ENCODE assay signal across 20 mouse cellular contexts in genomic region chr14:13358037-13358436, GRCm38 (mm10).
DNase-seq lines count a peak whose midpoint lies in the region.
"Had no signal": no experiment of that assay in that cellular context is flagged by ENCODE, and none has a peak within 500 bp of the region (broad histone marks: within the 10 kb centered on the region; RNA-seq: fewer than 3 reads in every experiment).

No protein-coding gene starts in this region.

- DNase-seq in 3134 (ENCODE audit: extremely low read depth, insufficient read length, low spot score) (peak; percentile 67), 3T3-L1 (ENCODE audit: low read depth, low spot score) (peak; percentile 20)
- peak; percentile 30 for DNase-seq in cerebellum, adult 11-12 months
- DNase-seq in cerebellum, adult 9-11 months, result peak; percentile 42
- DNase-seq in thymus, postnatal 25 days, result no peak
- DNase-seq in right cerebral cortex, postnatal 10 days (ENCODE audit: low spot score in 2 of 2), result no peak
- DNase-seq in natural killer cell, adult 2 months (ENCODE audit: low spot score in 2 of 2), result no peak
- DNase-seq: adrenal gland, postnatal 10 days; embryo, embryonic 11 days; gastrocnemius, postnatal 25 days; heart, adult 11 months; kidney, adult 2 months; kidney, postnatal 4 days; liver, embryonic 13.5 days; lung, adult 18-20 months; lung, postnatal 4 days; retina, postnatal 1 day; right cerebral cortex, postnatal 25 days; thymus, adult 2 months; thymus, postnatal 4 days had no signal

Comparison
In these comparisons a context has a peak if more than half of its experiments do, and no peak if none do; other contexts are left out.
1. DNase-seq: peak in 3134 (single experiment), 3T3-L1 (single experiment), cerebellum, adult 11-12 months (single experiment) and cerebellum, adult 9-11 months (single experiment); none in thymus, postnatal 25 days (single experiment), right cerebral cortex, postnatal 10 days (0 of 2) and natural killer cell, adult 2 months (0 of 2).